In genomic region chr11:80302046-80302390, GRCm38 (mm10) we compare ENCODE assay signal across 8 mouse cellular contexts. TPM values are rescaled to one million over a fixed set of nuclear protein-coding genes. Genes with fewer than 3 reads are reported as not detected.
A peak's percentile ranks its signal among the peaks of the same experiment; 100 is the strongest.
DNase-seq lines count a peak whose midpoint lies in the region; ATAC-seq and TF ChIP-seq lines count a peak whose summit lies in the region.

No protein-coding gene starts in this region.

- 7% methylated on average over 9 of the region's 9 CpGs for WGBS in thymus, adult 2 months
- under 1% methylated on average over 9 of the region's 9 CpGs for WGBS in liver, embryonic 14.5 days (ENCODE audit: insufficient replicate concordance)

- TF ChIP-seq POLR2A in thymus, adult 2 months (IDR thresholded peaks at IDR 0.05; ENCODE audit: control insufficient read depth, extremely low read depth, insufficient read depth, low read length, poor library complexity), result no peak

- H3K4me1 ChIP-seq in thymus, adult 2 months (replicated peaks; ENCODE audit: control insufficient read depth, insufficient read depth, low read length), result peaks cover 13% of the 10 kb centered on the region
- H3K4me1 ChIP-seq in liver, embryonic 14.5 days (replicated peaks; ENCODE audit: control insufficient read depth in 2 of 2, insufficient read depth in 2 of 2, low read length in 1 of 2), result no peaks in the 10 kb centered on the region; a peak in 1 of 4 replicates

- TF ChIP-seq EP300 in liver, embryonic 14.5 days (IDR thresholded peaks at IDR 0.05; ENCODE audit: low read depth), result no peak

- H3K4me2 ChIP-seq in liver, embryonic 14.5 days (ENCODE audit: low read depth), result peak overlapping the region; percentile 62

- no peaks in the 10 kb centered on the region for H3K36me3 ChIP-seq in thymus, adult 2 months (ENCODE audit: control insufficient read depth, insufficient read depth, low read length)
- H3K36me3 ChIP-seq in liver, embryonic 14.5 days (replicated peaks; ENCODE audit: control insufficient read depth, insufficient read depth, low read depth), result no peaks in the 10 kb centered on the region

- H3K27me3 ChIP-seq in thymus, adult 2 months (ENCODE audit: control insufficient read depth, insufficient read depth, low read length), result peaks cover 18% of the 10 kb centered on the region
- peaks cover 48% of the 10 kb centered on the region for H3K27me3 ChIP-seq in liver, embryonic 14.5 days (ENCODE audit: control insufficient read depth, insufficient read depth, low read length)

- TF ChIP-seq CTCF in thymus, adult 2 months (IDR thresholded peaks at IDR 0.05; ENCODE audit: borderline replicate concordance, control insufficient read depth, extremely low read depth, insufficient read depth, low read length, poor library complexity), result no peak
- TF ChIP-seq CTCF in liver, embryonic 14.5 days (IDR thresholded peaks at IDR 0.05; ENCODE audit: low read depth), result no peak

- DNase-seq in cerebellum, postnatal 36 days, result peak; percentile 16 to 24
- DNase-seq in cerebellum, adult 8-10 months, result no peak
- DNase-seq in thymus, adult 2 months, result no peak
- DNase-seq in thymus, postnatal 25 days, result no peak
- no peak for DNase-seq in liver, embryonic 14.5 days (ENCODE audit: low read depth in 3 of 3, low spot score in 3 of 3)
- no peak for DNase-seq in embryo, embryonic 9.5 days (ENCODE audit: extremely low spot score)
- DNase-seq in adrenal gland, postnatal 4 days (ENCODE audit: low spot score in 2 of 2), result no peak
- no peak for DNase-seq in cerebellum, adult 11 months

- H3K9ac ChIP-seq in liver, embryonic 14.5 days (replicated peaks), result no peak overlapping the region

- H3K9me3 ChIP-seq in liver, embryonic 14.5 days (ENCODE audit: control insufficient read depth, low read length), result no peaks in the 10 kb centered on the region

- peak overlapping the region; percentile 45; the same call in 1 of the 2 replicates for H3K4me3 ChIP-seq in thymus, adult 2 months (ENCODE audit: control insufficient read depth, insufficient read depth, low read length)
- no peak overlapping the region for H3K4me3 ChIP-seq in liver, embryonic 14.5 days (ENCODE audit: insufficient read depth in 1 of 2, low read depth in 2 of 2, low read length in 2 of 2)

- H3K27ac ChIP-seq in thymus, adult 2 months (ENCODE audit: control insufficient read depth, insufficient read depth, low read length), result no peak overlapping the region
- H3K27ac ChIP-seq in liver, embryonic 14.5 days, result no peak overlapping the region

- ATAC-seq in liver, embryonic 14.5 days (ENCODE audit: insufficient read depth), result no peak

RNA-seq across cellular contexts. Expression of gene Rhbdl3, which starts 1.3 kb away (rescaled TPM):
- polyA plus RNA-seq in thymus, adult 2 months (2012; rRNA removed), result 8.7 and 9.6 TPM in 2 replicates
- 0.04 and 0.09 TPM in 2 replicates for polyA plus RNA-seq in liver, embryonic 14.5 days (2012; rRNA removed)
- 0.03 TPM in 1 of 2 replicates, not detected in the other for polyA plus RNA-seq in liver, embryonic 14.5 days (2014; fragmentation: Nextera tagmentation; extraction: Ambion mirVana)
- total RNA-seq in adrenal gland, postnatal 4 days (2021), result 1 to 10 TPM; 3.9 to 4.6 TPM

Comparison
In these comparisons a context has a peak if more than half of its experiments do, and no peak if none do; other contexts are left out.
1. DNase-seq: peak in cerebellum, postnatal 36 days (2 of 2); none in cerebellum, adult 8-10 months (single experiment), thymus, adult 2 months (single experiment), thymus, postnatal 25 days (single experiment), liver, embryonic 14.5 days (0 of 3), embryo, embryonic 9.5 days (single experiment), adrenal gland, postnatal 4 days (0 of 2) and cerebellum, adult 11 months (single experiment).